ENCODE assay signal across 15 mouse cellular contexts in genomic region chr6:145431747-145432146, GRCm38 (mm10).
DNase-seq lines count a peak whose midpoint lies in the region; ATAC-seq and TF ChIP-seq lines count a peak whose summit lies in the region.
"Had no signal": no experiment of that assay in that cellular context is flagged by ENCODE, and none has a peak within 500 bp of the region (broad histone marks: within the 10 kb centered on the region; RNA-seq: fewer than 3 reads in every experiment).

No protein-coding gene starts in this region.

- peak; percentile 42 for DNase-seq in forebrain, embryonic 11.5 days (ENCODE audit: low spot score)
- DNase-seq in liver, embryonic 11.5 days (ENCODE audit: low spot score), result no peak
- no peak for DNase-seq in liver, postnatal 0 days
- no peak for DNase-seq in kidney, adult 18-20 months
- no peak for DNase-seq in kidney, adult 9 months
- DNase-seq: kidney, postnatal 14 days; lung, postnatal 14 days; spleen, adult 18-20 months had no signal

- TF ChIP-seq EP300 in liver, postnatal 0 days (IDR thresholded peaks at IDR 0.05; ENCODE audit: low read depth), result no peak

- H3K4me1 ChIP-seq in forebrain, embryonic 11.5 days (replicated peaks; ENCODE audit: control insufficient read depth, insufficient read depth, low read length), result no peaks in the 10 kb centered on the region
- H3K4me1 ChIP-seq in forebrain, embryonic 13.5 days, result peaks cover 7% of the 10 kb centered on the region; the same call in 1 of the 2 replicates
- H3K4me1 ChIP-seq in liver, embryonic 11.5 days (replicated peaks; ENCODE audit: control insufficient read depth, insufficient read depth, low read length), result 0 out of 2 replicates have a peak, but pooled peaks cover 3% of the 10 kb centered on the region
- no peaks in the 10 kb centered on the region for H3K4me1 ChIP-seq in liver, postnatal 0 days (ENCODE audit: insufficient read depth)
- H3K4me1 ChIP-seq in embryonic fibroblast, embryonic 13.5 days (ENCODE audit: control insufficient read depth, insufficient read depth, low read length), result peaks cover 7% of the 10 kb centered on the region
- no peaks in the 10 kb centered on the region; the same call in 1 of the 2 replicates for H3K4me1 ChIP-seq in stomach, embryonic 15.5 days

- no peak for TF ChIP-seq POLR2A in embryonic fibroblast, embryonic 13.5 days (IDR thresholded peaks at IDR 0.05; ENCODE audit: low read depth, low read length)

- no peak overlapping the region for H3K27ac ChIP-seq in forebrain, embryonic 11.5 days (ENCODE audit: low read depth, low read length)
- H3K27ac ChIP-seq in forebrain, embryonic 13.5 days, result no peak overlapping the region; the same call in 1 of the 2 replicates
- H3K27ac ChIP-seq in liver, embryonic 11.5 days (ENCODE audit: low read depth, low read length), result peak overlapping the region; percentile 19; the same call in 1 of the 2 replicates
- H3K27ac ChIP-seq in liver, postnatal 0 days (ENCODE audit: low read depth), result no peak overlapping the region
- H3K27ac ChIP-seq in embryonic fibroblast, embryonic 13.5 days (ENCODE audit: insufficient read depth, low read length), result peak overlapping the region; percentile 85
- H3K27ac ChIP-seq in stomach, embryonic 15.5 days, result peak overlapping the region; percentile 36; the same call in 1 of the 2 replicates
- H3K27ac ChIP-seq: forebrain, embryonic 15.5 days had no signal

- H3K4me3 ChIP-seq in forebrain, embryonic 11.5 days (ENCODE audit: low read depth, low read length), result no peak overlapping the region
- no peak overlapping the region for H3K4me3 ChIP-seq in forebrain, embryonic 13.5 days
- H3K4me3 ChIP-seq in liver, embryonic 11.5 days (ENCODE audit: low read depth, low read length), result no peak overlapping the region
- H3K4me3 ChIP-seq in liver, postnatal 0 days (ENCODE audit: low read depth, low read length), result no peak overlapping the region
- H3K4me3 ChIP-seq in embryonic fibroblast, embryonic 13.5 days (ENCODE audit: insufficient read depth, low read length), result no peak overlapping the region
- H3K4me3 ChIP-seq in stomach, embryonic 15.5 days (replicated peaks), result no peak overlapping the region
- H3K4me3 ChIP-seq: forebrain, embryonic 15.5 days had no signal

- H3K27me3 ChIP-seq in forebrain, embryonic 11.5 days (ENCODE audit: control insufficient read depth, insufficient read depth, low read length), result no peaks in the 10 kb centered on the region
- no peaks in the 10 kb centered on the region for H3K27me3 ChIP-seq in forebrain, embryonic 13.5 days
- H3K27me3 ChIP-seq in liver, embryonic 11.5 days (replicated peaks; ENCODE audit: control insufficient read depth, insufficient read depth, low read length), result no peaks in the 10 kb centered on the region
- no peaks in the 10 kb centered on the region for H3K27me3 ChIP-seq in liver, postnatal 0 days (ENCODE audit: insufficient read depth, low read length)
- H3K27me3 ChIP-seq in stomach, embryonic 15.5 days (replicated peaks), result no peaks in the 10 kb centered on the region
- H3K27me3 ChIP-seq: forebrain, embryonic 15.5 days had no signal

- ATAC-seq in forebrain, embryonic 11.5 days (replicated peaks; ENCODE audit: low FRiP score), result no peak
- no peak for ATAC-seq in forebrain, embryonic 13.5 days
- no peak for ATAC-seq in liver, embryonic 11.5 days (replicated peaks; ENCODE audit: low FRiP score)
- ATAC-seq in liver, postnatal 0 days, result no peak
- ATAC-seq in stomach, embryonic 15.5 days (ENCODE audit: insufficient read depth, low FRiP score, low read depth), result no peak
- ATAC-seq: activated CD4-positive, CD25-positive, alpha-beta regulatory T cell, adult 4 months; hindbrain, embryonic 16.5 days had no signal

- no peak overlapping the region for H3K9ac ChIP-seq in forebrain, embryonic 11.5 days (ENCODE audit: low read length)
- no peak overlapping the region for H3K9ac ChIP-seq in forebrain, embryonic 13.5 days
- no peak overlapping the region for H3K9ac ChIP-seq in liver, embryonic 11.5 days (ENCODE audit: low read depth, low read length)
- no peak overlapping the region for H3K9ac ChIP-seq in liver, postnatal 0 days (replicated peaks)
- H3K9ac ChIP-seq in stomach, embryonic 15.5 days, result no peak overlapping the region
- H3K9ac ChIP-seq: forebrain, embryonic 15.5 days had no signal

- H3K4me2 ChIP-seq in forebrain, embryonic 11.5 days (ENCODE audit: low read depth, low read length, severe bottlenecking), result no peak overlapping the region
- no peak overlapping the region for H3K4me2 ChIP-seq in forebrain, embryonic 13.5 days
- H3K4me2 ChIP-seq in liver, embryonic 11.5 days, result no peak overlapping the region
- H3K4me2 ChIP-seq in liver, postnatal 0 days (ENCODE audit: low read depth, low read length), result no peak overlapping the region
- no peak overlapping the region for H3K4me2 ChIP-seq in stomach, embryonic 15.5 days
- H3K4me2 ChIP-seq: forebrain, embryonic 15.5 days had no signal

- H3K36me3 ChIP-seq in forebrain, embryonic 11.5 days (ENCODE audit: control insufficient read depth, insufficient read depth, low read length), result no peaks in the 10 kb centered on the region
- no peaks in the 10 kb centered on the region for H3K36me3 ChIP-seq in forebrain, embryonic 13.5 days (ENCODE audit: poor library complexity, severe bottlenecking)
- H3K36me3 ChIP-seq in liver, embryonic 11.5 days (ENCODE audit: control insufficient read depth, insufficient read depth, low read length), result no peaks in the 10 kb centered on the region
- no peaks in the 10 kb centered on the region for H3K36me3 ChIP-seq in liver, postnatal 0 days (replicated peaks; ENCODE audit: insufficient read depth, low read length)
- no peaks in the 10 kb centered on the region for H3K36me3 ChIP-seq in stomach, embryonic 15.5 days
- H3K36me3 ChIP-seq: forebrain, embryonic 15.5 days; G1E had no signal

- 80% methylated on average over 14 of the region's 14 CpGs for WGBS in forebrain, embryonic 11.5 days
- WGBS in forebrain, embryonic 13.5 days, result 88% methylated on average over 14 of the region's 14 CpGs
- WGBS in liver, embryonic 11.5 days, result 49% methylated on average over 14 of the region's 14 CpGs
- WGBS in liver, postnatal 0 days (ENCODE audit: insufficient replicate concordance), result 55% methylated on average over 14 of the region's 14 CpGs
- WGBS in stomach, embryonic 15.5 days, result 47% methylated on average over 14 of the region's 14 CpGs

- no peaks in the 10 kb centered on the region for H3K9me3 ChIP-seq in forebrain, embryonic 11.5 days (ENCODE audit: control insufficient read depth, low read length)
- H3K9me3 ChIP-seq in forebrain, embryonic 13.5 days (replicated peaks), result no peaks in the 10 kb centered on the region
- no peaks in the 10 kb centered on the region for H3K9me3 ChIP-seq in liver, embryonic 11.5 days (ENCODE audit: control insufficient read depth, low read length)
- H3K9me3 ChIP-seq in liver, postnatal 0 days (ENCODE audit: low read length), result no peaks in the 10 kb centered on the region
- no peaks in the 10 kb centered on the region for H3K9me3 ChIP-seq in stomach, embryonic 15.5 days
- H3K9me3 ChIP-seq: forebrain, embryonic 15.5 days had no signal

- no peak for TF ChIP-seq CTCF in liver, postnatal 0 days (IDR thresholded peaks at IDR 0.05; ENCODE audit: low read depth)
- TF ChIP-seq CTCF in embryonic fibroblast, embryonic 13.5 days (IDR thresholded peaks at IDR 0.05; ENCODE audit: borderline replicate concordance, insufficient read depth, low read length), result no peak

Comparison
In these comparisons a context has a peak if more than half of its experiments do, and no peak if none do; other contexts are left out.
1. H3K27ac ChIP-seq: peak in liver, embryonic 11.5 days (single experiment), embryonic fibroblast, embryonic 13.5 days (single experiment) and stomach, embryonic 15.5 days (single experiment); none in forebrain, embryonic 11.5 days (single experiment), forebrain, embryonic 13.5 days (single experiment) and liver, postnatal 0 days (single experiment).